Comparison of ENCODE assay signal across 19 mouse cellular contexts in genomic region chr17:84986368-84986767, GRCm38 (mm10). TPM values are rescaled to one million over a fixed set of nuclear protein-coding genes. Genes with fewer than 3 reads are reported as not detected.
DNase-seq lines count a peak whose midpoint lies in the region; ATAC-seq and TF ChIP-seq lines count a peak whose summit lies in the region.
"Had no signal": no experiment of that assay in that cellular context is flagged by ENCODE, and none has a peak within 500 bp of the region (broad histone marks: within the 10 kb centered on the region; RNA-seq: fewer than 3 reads in every experiment).

No protein-coding gene starts in this region.

- TF ChIP-seq POLR2A in kidney, adult 2 months (IDR thresholded peaks at IDR 0.05; ENCODE audit: low read depth, low read length): no peak

- H3K27ac ChIP-seq in kidney, postnatal 0 days: no peak overlapping the region
- no peak overlapping the region for H3K27ac ChIP-seq in kidney, adult 2 months (ENCODE audit: insufficient read depth, low read depth, low read length)
- H3K27ac ChIP-seq in intestine, embryonic 15.5 days: no peak overlapping the region
- no peak overlapping the region for H3K27ac ChIP-seq in hindbrain, embryonic 11.5 days (ENCODE audit: low read depth, low read length)
- H3K27ac ChIP-seq in layer of hippocampus, adult 2 months: no peak overlapping the region
- no peak overlapping the region for H3K27ac ChIP-seq in neural tube, embryonic 15.5 days (replicated peaks)
- H3K27ac ChIP-seq: forebrain, embryonic 15.5 days; hindbrain, embryonic 13.5 days; hindbrain, postnatal 0 days had no signal

- ATAC-seq in kidney, postnatal 0 days (replicated peaks; ENCODE audit: low FRiP score, low read depth): no peak
- ATAC-seq in intestine, embryonic 15.5 days: peak; percentile 73
- ATAC-seq in hindbrain, embryonic 11.5 days (ENCODE audit: low FRiP score): no peak
- no peak for ATAC-seq in neural tube, embryonic 15.5 days (ENCODE audit: low FRiP score)
- ATAC-seq: forebrain, embryonic 15.5 days; hindbrain, postnatal 0 days had no signal

- H3K9me3 ChIP-seq in kidney, postnatal 0 days (replicated peaks; ENCODE audit: low read length): no peaks in the 10 kb centered on the region
- no peaks in the 10 kb centered on the region for H3K9me3 ChIP-seq in intestine, embryonic 15.5 days
- no peaks in the 10 kb centered on the region for H3K9me3 ChIP-seq in hindbrain, embryonic 11.5 days (ENCODE audit: control insufficient read depth, low read length)
- no peaks in the 10 kb centered on the region for H3K9me3 ChIP-seq in neural tube, embryonic 15.5 days (replicated peaks)
- H3K9me3 ChIP-seq: forebrain, embryonic 15.5 days; heart, embryonic 12.5 days; hindbrain, embryonic 13.5 days had no signal

- H3K9ac ChIP-seq in kidney, postnatal 0 days (ENCODE audit: low read depth, low read length): no peak overlapping the region
- H3K9ac ChIP-seq in intestine, embryonic 15.5 days: no peak overlapping the region
- no peak overlapping the region for H3K9ac ChIP-seq in hindbrain, embryonic 11.5 days (ENCODE audit: low read depth, low read length)
- H3K9ac ChIP-seq in neural tube, embryonic 15.5 days (replicated peaks): no peak overlapping the region
- H3K9ac ChIP-seq: forebrain, embryonic 15.5 days; heart, embryonic 12.5 days; hindbrain, embryonic 13.5 days had no signal

- no peak overlapping the region for H3K4me2 ChIP-seq in kidney, postnatal 0 days (ENCODE audit: low read length)
- no peak overlapping the region for H3K4me2 ChIP-seq in intestine, embryonic 15.5 days (replicated peaks)
- no peak overlapping the region for H3K4me2 ChIP-seq in hindbrain, embryonic 11.5 days (replicated peaks; ENCODE audit: low read depth, low read length)
- H3K4me2 ChIP-seq in neural tube, embryonic 15.5 days: no peak overlapping the region
- H3K4me2 ChIP-seq: forebrain, embryonic 15.5 days; heart, embryonic 12.5 days; hindbrain, embryonic 13.5 days had no signal

- no peaks in the 10 kb centered on the region for H3K36me3 ChIP-seq in kidney, postnatal 0 days (ENCODE audit: insufficient read depth, low read length)
- H3K36me3 ChIP-seq in kidney, adult 2 months (ENCODE audit: control insufficient read depth, insufficient read depth, low read length): no peaks in the 10 kb centered on the region
- H3K36me3 ChIP-seq in intestine, embryonic 15.5 days: no peaks in the 10 kb centered on the region
- H3K36me3 ChIP-seq in hindbrain, embryonic 11.5 days (ENCODE audit: control insufficient read depth, insufficient read depth, low read length): no peaks in the 10 kb centered on the region
- H3K36me3 ChIP-seq in neural tube, embryonic 15.5 days: no peaks in the 10 kb centered on the region
- H3K36me3 ChIP-seq: forebrain, embryonic 15.5 days; heart, embryonic 12.5 days; hindbrain, embryonic 13.5 days had no signal

- no peaks in the 10 kb centered on the region for H3K27me3 ChIP-seq in kidney, postnatal 0 days (ENCODE audit: insufficient read depth, low read length)
- H3K27me3 ChIP-seq in kidney, adult 2 months (replicated peaks; ENCODE audit: control insufficient read depth, insufficient read depth, low read length): no peaks in the 10 kb centered on the region
- no peaks in the 10 kb centered on the region for H3K27me3 ChIP-seq in intestine, embryonic 15.5 days (replicated peaks)
- H3K27me3 ChIP-seq in hindbrain, embryonic 11.5 days (ENCODE audit: control insufficient read depth, insufficient read depth, low read length): no peaks in the 10 kb centered on the region
- H3K27me3 ChIP-seq in neural tube, embryonic 15.5 days (replicated peaks): no peaks in the 10 kb centered on the region
- H3K27me3 ChIP-seq: forebrain, embryonic 15.5 days; heart, embryonic 12.5 days; hindbrain, embryonic 13.5 days had no signal

- no peak overlapping the region for H3K4me3 ChIP-seq in kidney, postnatal 0 days (replicated peaks; ENCODE audit: low read depth, low read length)
- no peak overlapping the region for H3K4me3 ChIP-seq in kidney, adult 2 months (ENCODE audit: insufficient read depth, low read depth, low read length)
- H3K4me3 ChIP-seq in intestine, embryonic 15.5 days (replicated peaks): no peak overlapping the region
- H3K4me3 ChIP-seq in hindbrain, embryonic 11.5 days (ENCODE audit: low read depth, low read length): no peak overlapping the region
- no peak overlapping the region for H3K4me3 ChIP-seq in layer of hippocampus, adult 2 months
- no peak overlapping the region for H3K4me3 ChIP-seq in neural tube, embryonic 15.5 days (replicated peaks)
- H3K4me3 ChIP-seq: forebrain, embryonic 15.5 days; heart, embryonic 12.5 days; hindbrain, embryonic 13.5 days had no signal

- peak; percentile 26 for DNase-seq in embryo, embryonic 10 days (ENCODE audit: low spot score)
- DNase-seq in embryo, embryonic 9.5 days (ENCODE audit: extremely low spot score): no peak
- DNase-seq in kidney, postnatal 0 days (ENCODE audit: low spot score): peak; percentile 18
- no peak for DNase-seq in kidney, adult 2 months
- no peak for DNase-seq in hindbrain, embryonic 11.5 days (ENCODE audit: low spot score)
- no peak for DNase-seq in layer of hippocampus, adult 2 months (ENCODE audit: low spot score in 2 of 2)
- DNase-seq: adrenal gland, postnatal 14 days; cerebellum, adult 11-12 months; cerebellum, adult 9-10 months; cerebellum, postnatal 25 days; gastrocnemius, postnatal 14 days; heart, postnatal 4 days had no signal

- H3K4me1 ChIP-seq in kidney, postnatal 0 days (replicated peaks; ENCODE audit: insufficient read depth, low read length): peaks cover 4% of the 10 kb centered on the region; the same call in 1 of the 2 replicates
- peaks cover 19% of the 10 kb centered on the region for H3K4me1 ChIP-seq in kidney, adult 2 months (ENCODE audit: control insufficient read depth, insufficient read depth, low read length)
- peaks cover 7% of the 10 kb centered on the region; the same call in 1 of the 2 replicates for H3K4me1 ChIP-seq in intestine, embryonic 15.5 days (replicated peaks)
- H3K4me1 ChIP-seq in hindbrain, embryonic 11.5 days (replicated peaks; ENCODE audit: control insufficient read depth, insufficient read depth, low read length): no peaks in the 10 kb centered on the region
- H3K4me1 ChIP-seq in neural tube, embryonic 15.5 days: peaks cover 13% of the 10 kb centered on the region

- TF ChIP-seq CTCF in kidney, postnatal 0 days (IDR thresholded peaks at IDR 0.05; ENCODE audit: low read depth): no peak
- no peak for TF ChIP-seq CTCF in kidney, adult 2 months (conservative IDR thresholded peaks at IDR 0.05; ENCODE audit: insufficient read depth, insufficient read length, low read depth, low read length)
- no peak for TF ChIP-seq CTCF in layer of hippocampus, adult 2 months (conservative IDR thresholded peaks at IDR 0.05)

- WGBS in kidney, postnatal 0 days: 43% methylated on average over 5 of the region's 5 CpGs
- WGBS in kidney, adult 2 months: 68% methylated on average over 5 of the region's 5 CpGs
- WGBS in intestine, embryonic 15.5 days: 39% methylated on average over 5 of the region's 5 CpGs
- WGBS in hindbrain, embryonic 11.5 days: 72% methylated on average over 5 of the region's 5 CpGs
- 66% methylated on average over 5 of the region's 5 CpGs for WGBS in neural tube, embryonic 15.5 days

RNA-seq across cellular contexts. Expression of gene Ppm1b, which starts 29.8 kb away (rescaled TPM):
- 66.2 and 67.3 TPM in 2 replicates for polyA plus RNA-seq in kidney, postnatal 0 days (2015; fragmentation: Nextera tagmentation; extraction: Ambion mirVana)
- 34.2 and 46.4 TPM in 2 replicates for polyA plus RNA-seq in kidney, adult 2 months (2012; rRNA removed)
- 94.5 and 96.6 TPM in 2 replicates for polyA plus RNA-seq in intestine, embryonic 15.5 days (2015; fragmentation: Nextera tagmentation; extraction: Ambion mirVana)
- polyA plus RNA-seq in hindbrain, embryonic 11.5 days (2014; fragmentation: Nextera tagmentation; extraction: Ambion mirVana): 90.7 and 101 TPM in 2 replicates
- 100 to 1,000 TPM; 117 to 120 TPM for total RNA-seq in layer of hippocampus, adult 2 months (2021)
- polyA plus RNA-seq in neural tube, embryonic 15.5 days (2015; fragmentation: Nextera tagmentation; extraction: Ambion mirVana): 82.2 and 84.7 TPM in 2 replicates

RNA-seq across cellular contexts. Expression of gene Slc3a1, which starts 41.8 kb away (rescaled TPM):
- polyA plus RNA-seq in kidney, postnatal 0 days (2015; fragmentation: Nextera tagmentation; extraction: Ambion mirVana): 76.9 and 88.8 TPM in 2 replicates
- polyA plus RNA-seq in kidney, adult 2 months (2012; rRNA removed): 289 and 340 TPM in 2 replicates
- 25.5 and 36.8 TPM in 2 replicates for polyA plus RNA-seq in intestine, embryonic 15.5 days (2015; fragmentation: Nextera tagmentation; extraction: Ambion mirVana)
- polyA plus RNA-seq in hindbrain, embryonic 11.5 days (2014; fragmentation: Nextera tagmentation; extraction: Ambion mirVana): 0.20 and 0.49 TPM in 2 replicates
- under 1 TPM; 0.15 TPM for total RNA-seq in layer of hippocampus, adult 2 months (2021)
- 0.14 and 0.37 TPM in 2 replicates for polyA plus RNA-seq in neural tube, embryonic 15.5 days (2015; fragmentation: Nextera tagmentation; extraction: Ambion mirVana)
- total RNA-seq: gastrocnemius, postnatal 14 days had no signal
- polyA plus RNA-seq: heart, embryonic 12.5 days; heart, postnatal 0 days had no signal

Comparison
In these comparisons a context has a peak if more than half of its experiments do, and no peak if none do; other contexts are left out.
1. DNase-seq: peak in embryo, embryonic 10 days (single experiment) and kidney, postnatal 0 days (single experiment); none in embryo, embryonic 9.5 days (single experiment), kidney, adult 2 months (single experiment), hindbrain, embryonic 11.5 days (single experiment) and layer of hippocampus, adult 2 months (0 of 2).
2. RNA of gene Slc3a1, which starts 41.8 kb away (polyA plus RNA-seq): 289 to 340 TPM in kidney, adult 2 months, 76.9 to 88.8 TPM in kidney, postnatal 0 days and 25.5 to 36.8 TPM in intestine, embryonic 15.5 days; 0.20 to 0.49 TPM in hindbrain, embryonic 11.5 days and 0.14 to 0.37 TPM in neural tube, embryonic 15.5 days; every median in the first group is over 10 times any median in the second.